Mouse (Mus musculus) liver, postnatal 0 days (tissue): ENCODE measurements around the gene Lgi1. TPM values are rescaled to one million over a fixed set of nuclear protein-coding genes. Genes with fewer than 3 reads are reported as not detected.

Experiments used
- ATAC-seq: fragments of 200-750 bp; cut with Nextera tagmentation; 2 replicates; pipeline ENCODE4 v1.8.0; 2017; ENCODE audit warnings: mild to moderate bottlenecking, moderate library complexity
- DNase-seq: peaks from one replicate; pipeline ENCODE4 v3.0.0-alpha.2; 2016
- H3K27ac ChIP-seq: fragments of 300-500 bp; sonication (generic); 2 replicates; pipeline ENCODE4 v1.5.1; 2014; ENCODE audit warnings: antibody characterized with exemption, moderate library complexity, mild to moderate bottlenecking, low read depth
- H3K27me3 ChIP-seq: fragments of 300-500 bp; sonication (generic); 2 replicates; pipeline ENCODE4 v1.6.1; 2014; ENCODE audit warnings: low read length, control low read depth, mixed read lengths; ENCODE audit not compliant: insufficient read depth
- H3K36me3 ChIP-seq: fragments of 300-500 bp; sonication (generic); replicated peaks from 2 replicates; pipeline ENCODE4 v1.6.1; 2014; ENCODE audit warnings: mild to moderate bottlenecking, control low read depth, low read length, moderate library complexity, mixed read lengths; ENCODE audit not compliant: insufficient read depth
- H3K4me1 ChIP-seq: fragments of 300-500 bp; sonication (generic); 2 replicates; pipeline ENCODE4 v1.6.1; 2014; ENCODE audit warnings: antibody characterized with exemption, mild to moderate bottlenecking, control low read depth; ENCODE audit not compliant: insufficient read depth
- H3K4me2 ChIP-seq: fragments of 300-500 bp; sonication (generic); 2 replicates; pipeline ENCODE4 v1.6.1; 2014; ENCODE audit warnings: low read depth, mild to moderate bottlenecking, low read length, moderate library complexity, mixed read lengths
- H3K4me3 ChIP-seq: fragments of 300-500 bp; sonication (generic); 2 replicates; pipeline ENCODE4 v1.5.1; 2014; ENCODE audit warnings: low read depth, low read length
- H3K9ac ChIP-seq: fragments of 300-500 bp; sonication (generic); replicated peaks from 2 replicates; pipeline ENCODE4 v1.6.1; 2014; ENCODE audit warnings: mild to moderate bottlenecking, moderate library complexity
- H3K9me3 ChIP-seq: fragments of 300-500 bp; sonication (generic); 2 replicates; pipeline ENCODE4 v1.6.1; 2016; ENCODE audit warnings: mild to moderate bottlenecking, control low read depth, low read length, mixed read lengths
- CTCF ChIP-seq: sonication (generic); IDR thresholded peaks from 2 replicates; pipeline ENCODE4 v1.5.1; 2016; ENCODE audit warnings: antibody characterized with exemption, low read depth
- EP300 ChIP-seq: IDR thresholded peaks from 2 replicates; pipeline ENCODE4 v1.6.1; 2016; ENCODE audit warnings: antibody characterized with exemption, low read depth, mild to moderate bottlenecking
- WGBS: fragments of 180-500 bp; shearing (Covaris S2); extraction: QIAGEN DNeasy Blood & Tissue Kit; methylation state at CpG from one replicate; pipeline ENCODE4 v1.1.7; 2014; ENCODE audit not compliant: insufficient replicate concordance; 5-methylcytosine and 5-hydroxymethylcytosine counted together
- polyA plus RNA-seq: library from polyadenylated mRNA; unstranded; fragments of >200 nt; fragmentation: Nextera tagmentation; extraction: Ambion mirVana; gene quantifications from 2 replicates; pipeline ENCODE4 v1.2.1, GENCODE M21; 2015

The Lgi1 gene
- polyA plus RNA-seq, 1 experiment from 2014 or later, result not detected

- H3K36me3 ChIP-seq, result no peaks in the 10 kb centered on the region
- ATAC-seq, result no peak
- no peak overlapping the region for H3K4me3 ChIP-seq
- no peak for TF ChIP-seq EP300
- TF ChIP-seq CTCF, result no peak
- H3K27ac ChIP-seq, result no peak overlapping the region
- no peak overlapping the region for H3K9ac ChIP-seq
- no peaks in the 10 kb centered on the region for H3K9me3 ChIP-seq
- H3K27me3 ChIP-seq, result no peaks in the 10 kb centered on the region
- no peak for DNase-seq
- 74% methylated on average over 1 of the region's 1 CpGs for WGBS
- H3K4me1 ChIP-seq, result no peaks in the 10 kb centered on the region
- no peak overlapping the region for H3K4me2 ChIP-seq
Measured at GRCm38 (mm10) chr19:38359287-38359686, 95.0 kb downstream of the Lgi1 start.

Other genes starting within 250 kb of the Lgi1 start
- 1.6 and 1.7 TPM in 2 replicates for gene Myof, start 221.0 kb upstream of the Lgi1 start, polyA plus RNA-seq
- gene Cep55, start 209.5 kb upstream of the Lgi1 start, polyA plus RNA-seq, result 3.0 and 3.3 TPM in 2 replicates
- 4.3 and 8.8 TPM in 2 replicates for gene Ffar4, start 167.5 kb upstream of the Lgi1 start, polyA plus RNA-seq
- gene Rbp4, start 139.3 kb upstream of the Lgi1 start, polyA plus RNA-seq, result 7,568 and 8,084 TPM in 2 replicates
- gene Pde6c, start 131.8 kb upstream of the Lgi1 start, polyA plus RNA-seq, result 24.7 and 28.2 TPM in 2 replicates
- gene Fra10ac1, start 40.4 kb upstream of the Lgi1 start, polyA plus RNA-seq, result 16.6 and 18.6 TPM in 2 replicates
- 6.4 and 7.2 TPM in 2 replicates for gene Slc35g1, start 131.4 kb downstream of the Lgi1 start, polyA plus RNA-seq
- 0.60 and 0.77 TPM in 2 replicates for gene Plce1, start 216.6 kb downstream of the Lgi1 start, polyA plus RNA-seq